In the genomic region with DNA sequence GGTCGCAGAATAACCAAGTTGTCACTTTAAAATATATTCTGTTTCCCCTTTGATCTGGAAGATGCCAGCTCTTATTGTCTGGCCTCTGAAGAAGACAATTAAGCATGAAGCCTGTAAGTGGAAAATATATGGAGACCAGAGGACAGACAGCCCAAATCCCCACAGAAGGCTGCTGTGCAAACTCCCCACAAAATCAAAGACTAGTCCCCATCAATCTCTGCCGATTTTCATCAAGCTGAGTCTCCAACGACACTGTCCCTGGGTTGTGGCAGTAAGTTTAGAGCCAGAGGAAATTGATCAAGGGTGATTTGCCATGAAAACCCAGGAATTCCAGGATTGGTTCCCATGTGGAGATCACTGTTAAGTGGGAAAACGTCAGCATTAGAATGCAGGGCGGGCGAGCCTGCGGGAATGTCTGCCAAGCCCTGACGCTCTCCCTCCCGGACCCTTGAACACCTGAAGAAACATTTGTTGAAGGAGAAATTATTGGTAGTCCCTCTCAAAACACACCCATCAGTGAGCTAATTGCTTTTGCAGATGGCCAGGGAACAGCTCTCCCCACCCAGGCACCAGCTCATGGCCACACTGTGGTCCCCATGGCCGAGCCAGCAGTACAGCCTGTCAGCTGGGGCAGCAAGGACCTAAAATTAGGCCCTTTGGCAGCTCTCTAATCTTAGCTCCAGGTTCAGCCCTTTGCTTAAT, we compare ENCODE assay signal across 10 mouse cellular contexts.
DNase-seq lines count a peak whose midpoint lies in the region; ATAC-seq lines count a peak whose summit lies in the region.
"Had no signal": no experiment of that assay in that cellular context is flagged by ENCODE, and none has a peak within 500 bp of the region (broad histone marks: within the 10 kb centered on the region; RNA-seq: fewer than 3 reads in every experiment).

No protein-coding gene starts in this region.

- DNase-seq in heart, adult 9 months (ENCODE audit: low spot score in 2 of 2) = peak; percentile 46
- no peak for DNase-seq in heart, postnatal 25 days (ENCODE audit: low spot score)
- DNase-seq in embryo, embryonic 10.5 days (ENCODE audit: low spot score) = peak; percentile 65
- DNase-seq in urinary bladder, postnatal 10 days (ENCODE audit: low spot score) = no peak
- no peak for DNase-seq in spleen, postnatal 36 days (ENCODE audit: low spot score in 2 of 2)
- DNase-seq: adrenal gland, postnatal 14 days; lung, postnatal 4 days had no signal

- H3K4me2 ChIP-seq in heart, embryonic 13.5 days = peak overlapping the region; percentile 8; the same call in 1 of the 2 replicates
- no peak overlapping the region for H3K4me2 ChIP-seq in midbrain, embryonic 16.5 days (ENCODE audit: low read length)

- WGBS in heart, embryonic 13.5 days = 53% methylated on average over 10 of the region's 10 CpGs
- WGBS in midbrain, embryonic 16.5 days = 37% methylated on average over 10 of the region's 10 CpGs

- no peaks in the 10 kb centered on the region for H3K9me3 ChIP-seq in heart, embryonic 13.5 days
- H3K9me3 ChIP-seq in midbrain, embryonic 16.5 days (replicated peaks; ENCODE audit: control insufficient read depth, low read length, poor library complexity, severe bottlenecking) = no peaks in the 10 kb centered on the region

- H3K36me3 ChIP-seq in heart, embryonic 13.5 days = no peaks in the 10 kb centered on the region
- no peaks in the 10 kb centered on the region for H3K36me3 ChIP-seq in midbrain, embryonic 16.5 days (ENCODE audit: control insufficient read depth, insufficient read depth, low read length)

- H3K27me3 ChIP-seq in heart, embryonic 13.5 days (replicated peaks) = peaks cover 45% of the 10 kb centered on the region
- no peaks in the 10 kb centered on the region for H3K27me3 ChIP-seq in midbrain, embryonic 16.5 days (ENCODE audit: control insufficient read depth, insufficient read depth, low read depth, low read length)

- peak overlapping the region; percentile 5; the same call in 1 of the 2 replicates for H3K27ac ChIP-seq in heart, embryonic 13.5 days (replicated peaks)
- H3K27ac ChIP-seq in midbrain, embryonic 16.5 days (ENCODE audit: low read length) = peak overlapping the region; percentile 51

- intact Hi-C loops in heart, postnatal 25 days (cut with DNase I) = no loop called here

- ATAC-seq in heart, embryonic 13.5 days (ENCODE audit: extremely low read depth, insufficient number of reproducible peaks, low FRiP score, low TSS enrichment) = no peak
- ATAC-seq in midbrain, embryonic 16.5 days = no peak; the same call in 1 of the 2 replicates
- no peak for ATAC-seq in megakaryocyte progenitor cell, adult 5-6 weeks (replicated peaks; ENCODE audit: poor library complexity)

- H3K9ac ChIP-seq in heart, embryonic 13.5 days = no peak overlapping the region
- no peak overlapping the region for H3K9ac ChIP-seq in midbrain, embryonic 16.5 days (ENCODE audit: low read depth, low read length)

- H3K4me1 ChIP-seq in heart, embryonic 13.5 days = peaks cover 31% of the 10 kb centered on the region
- peaks cover 24% of the 10 kb centered on the region for H3K4me1 ChIP-seq in midbrain, embryonic 16.5 days (ENCODE audit: control insufficient read depth, insufficient read depth, low read length)

- no peak overlapping the region for H3K4me3 ChIP-seq in heart, embryonic 13.5 days
- H3K4me3 ChIP-seq in midbrain, embryonic 16.5 days (ENCODE audit: low read depth, low read length) = no peak overlapping the region

Comparison
In these comparisons a context has a peak if more than half of its experiments do, and no peak if none do; other contexts are left out.
1. DNase-seq: peak in heart, adult 9 months (2 of 2) and embryo, embryonic 10.5 days (single experiment); none in heart, postnatal 25 days (single experiment), urinary bladder, postnatal 10 days (single experiment) and spleen, postnatal 36 days (0 of 2).